Mouse (Mus musculus) limb, embryonic 15.5 days (tissue): ENCODE data around the gene Slc22a17. TPM values are rescaled to one million over a fixed set of nuclear protein-coding genes. Genes with fewer than 3 reads are reported as not detected.
A peak's percentile ranks its signal among the peaks of the same experiment; 100 is the strongest.

Experiments used
- ATAC-seq: fragments of 200-750 bp; cut with Nextera tagmentation; 2 replicates; pipeline ENCODE4 v1.8.0; 2017; ENCODE audit warnings: low read depth, moderate TSS enrichment; ENCODE audit not compliant: insufficient number of reproducible peaks, low FRiP score, low TSS enrichment
- H3K27ac ChIP-seq: fragments of 300-500 bp; sonication (generic); 2 replicates; pipeline ENCODE4 v1.5.1; 2015; ENCODE audit warnings: moderate library complexity, mild to moderate bottlenecking, inconsistent platforms
- H3K27me3 ChIP-seq: fragments of 300-500 bp; sonication (generic); 2 replicates; pipeline ENCODE4 v1.6.1; 2015; ENCODE audit warnings: inconsistent platforms
- H3K36me3 ChIP-seq: fragments of 300-500 bp; sonication (generic); 2 replicates; pipeline ENCODE4 v1.6.1; 2015; ENCODE audit warnings: inconsistent platforms
- H3K4me1 ChIP-seq: fragments of 300-500 bp; sonication (generic); 2 replicates; pipeline ENCODE4 v1.6.1; 2015; ENCODE audit warnings: inconsistent platforms
- H3K4me2 ChIP-seq: fragments of 300-500 bp; sonication (generic); 2 replicates; pipeline ENCODE4 v1.6.1; 2015; ENCODE audit warnings: mild to moderate bottlenecking, inconsistent platforms
- H3K4me3 ChIP-seq: fragments of 300-500 bp; sonication (generic); 2 replicates; pipeline ENCODE4 v1.5.1; 2015; ENCODE audit warnings: mild to moderate bottlenecking, inconsistent platforms
- H3K9ac ChIP-seq: fragments of 300-500 bp; sonication (generic); 2 replicates; pipeline ENCODE4 v1.6.1; 2015; ENCODE audit warnings: inconsistent platforms
- H3K9me3 ChIP-seq: fragments of 300-500 bp; sonication (generic); 2 replicates; pipeline ENCODE4 v1.6.1; 2016; ENCODE audit warnings: inconsistent platforms
- WGBS: fragments of 180-500 bp; shearing (Covaris S2); methylation state at CpG from one replicate; pipeline ENCODE4 v1.1.7; 2015; 5-methylcytosine and 5-hydroxymethylcytosine counted together
- microRNA counts: library from miRNA; unstranded; fragments of <30 nt; microRNA quantifications from one replicate; lab custom pipeline; 2016
- microRNA-seq: library from miRNA; unstranded; fragments of <30 nt; microRNA quantifications from one replicate; pipeline ENCODE4, GENCODE M21; 2016
- polyA plus RNA-seq: library from polyadenylated mRNA; unstranded; fragments of >200 nt; fragmentation: Nextera tagmentation; extraction: Ambion mirVana; gene quantifications from 2 replicates; pipeline ENCODE4 v1.2.1, GENCODE M21; 2015

Slc22a17 gene
- polyA plus RNA-seq, 1 experiment from 2014 or later: 70.6 TPM

GRCm38 (mm10) chr14:54865626-54866025, 47.3 kb downstream of the Slc22a17 start:
- Histone ChIP-seq H3K4me3 (no peak overlapping the region), H3K36me3 (no peaks in the 10 kb centered on the region), H3K4me1 (peaks cover 8% of the 10 kb centered on the region; the same call in 1 of the 2 replicates), H3K9me3 (no peaks in the 10 kb centered on the region), H3K27ac (no peak overlapping the region), H3K9ac (no peak overlapping the region), H3K4me2 (no peak overlapping the region), H3K27me3 (no peaks in the 10 kb centered on the region)
- ATAC-seq: no peak
- WGBS: 68% methylated on average over 5 of the region's 5 CpGs

DNA sequence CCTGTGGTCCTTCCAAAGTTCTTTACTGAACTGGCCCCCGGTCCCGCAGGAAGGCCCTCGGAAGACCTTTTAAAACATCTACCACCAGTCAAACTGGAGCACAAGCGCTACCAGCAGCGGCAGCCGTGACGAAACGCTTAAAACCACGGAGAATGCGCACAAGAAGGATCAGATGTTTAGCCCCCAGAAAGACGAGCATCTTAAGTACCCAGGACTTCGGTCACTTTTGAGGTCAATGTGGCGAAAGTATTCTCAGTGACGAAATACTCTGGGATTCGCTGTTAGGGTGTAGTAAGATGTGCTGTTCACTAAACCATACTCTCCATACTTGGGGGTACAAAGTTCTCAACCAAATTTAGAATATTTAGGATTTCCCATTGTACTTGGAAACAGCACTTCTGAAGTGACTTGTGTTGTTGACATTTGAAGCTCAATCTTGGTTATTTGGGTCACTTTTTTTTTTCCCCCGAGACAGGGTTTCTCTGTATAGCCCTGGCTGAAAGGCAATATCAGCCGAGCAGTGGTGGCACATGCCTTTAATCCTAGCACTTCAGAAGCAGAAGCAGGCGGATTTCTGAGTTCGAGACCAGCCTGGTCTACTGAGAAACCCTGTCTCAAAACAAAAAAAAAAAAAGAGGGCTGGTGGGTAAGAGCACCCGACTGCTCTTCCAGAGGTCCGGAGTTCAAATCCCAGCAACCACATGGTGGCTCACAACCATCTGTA, 48.5 kb downstream of the Slc22a17 start:
- 15% methylated on average over 21 of the region's 21 CpGs for WGBS
- H3K4me2 ChIP-seq: peak overlapping the region; percentile 67
- H3K4me3 ChIP-seq: peak overlapping the region; percentile 96
- no peaks in the 10 kb centered on the region for H3K36me3 ChIP-seq
- no peaks in the 10 kb centered on the region for H3K27me3 ChIP-seq
- H3K4me1 ChIP-seq: peaks cover 8% of the 10 kb centered on the region; the same call in 1 of the 2 replicates
- H3K9me3 ChIP-seq: no peaks in the 10 kb centered on the region
- no peak for ATAC-seq
- H3K27ac ChIP-seq: peak overlapping the region; percentile 67
- H3K9ac ChIP-seq: peak overlapping the region; percentile 89

DNA sequence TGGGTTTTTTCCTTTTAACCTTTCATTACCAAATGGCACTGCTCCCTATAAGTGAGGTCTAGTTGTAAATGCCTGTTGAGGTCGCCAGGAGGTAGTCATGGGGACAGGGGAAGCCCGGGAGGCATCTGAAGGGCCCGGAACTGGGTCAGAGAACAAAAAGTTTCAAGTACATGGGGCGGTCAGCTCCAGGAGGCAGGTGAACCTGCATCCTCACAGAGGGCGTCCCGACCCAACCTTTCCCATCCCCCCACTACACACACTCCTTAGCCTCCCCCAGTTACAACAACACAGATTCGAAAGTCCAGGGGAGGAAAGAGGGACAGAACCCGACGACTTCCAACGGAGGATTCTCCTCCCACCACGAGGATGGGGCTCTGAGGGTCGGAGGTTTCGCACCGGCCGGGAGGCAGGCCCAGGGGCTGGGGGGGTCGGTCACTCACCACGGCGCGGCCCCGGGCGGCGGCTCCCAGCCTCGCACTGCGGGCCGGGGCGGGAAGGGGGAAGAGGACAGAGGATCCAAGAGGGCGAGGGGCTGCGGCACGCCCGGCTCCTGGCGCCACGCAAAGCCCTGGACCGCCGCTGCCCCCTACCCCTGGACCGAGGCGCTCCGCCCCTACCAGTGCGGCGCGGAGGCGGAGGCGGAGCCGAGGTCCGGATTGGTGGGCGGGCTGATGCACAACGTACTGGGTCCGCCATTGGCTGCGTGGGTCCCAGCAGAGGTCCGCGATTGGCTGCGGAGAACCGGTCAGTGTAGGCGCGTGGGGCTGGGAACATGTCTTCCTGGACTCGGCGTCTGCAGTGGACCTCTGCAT, 49.2 kb downstream of the Slc22a17 start:
- peak; percentile 100 for ATAC-seq
- Histone ChIP-seq H3K4me2 (peak overlapping the region; percentile 67), H3K36me3 (no peaks in the 10 kb centered on the region), H3K27me3 (no peaks in the 10 kb centered on the region), H3K27ac (peak overlapping the region; percentile 76), H3K4me1 (peaks cover 8% of the 10 kb centered on the region; the same call in 1 of the 2 replicates), H3K4me3 (peak overlapping the region; percentile 96), H3K9ac (peak overlapping the region; percentile 89), H3K9me3 (no peaks in the 10 kb centered on the region)
- under 1% methylated on average over 56 of the region's 56 CpGs for WGBS

DNA sequence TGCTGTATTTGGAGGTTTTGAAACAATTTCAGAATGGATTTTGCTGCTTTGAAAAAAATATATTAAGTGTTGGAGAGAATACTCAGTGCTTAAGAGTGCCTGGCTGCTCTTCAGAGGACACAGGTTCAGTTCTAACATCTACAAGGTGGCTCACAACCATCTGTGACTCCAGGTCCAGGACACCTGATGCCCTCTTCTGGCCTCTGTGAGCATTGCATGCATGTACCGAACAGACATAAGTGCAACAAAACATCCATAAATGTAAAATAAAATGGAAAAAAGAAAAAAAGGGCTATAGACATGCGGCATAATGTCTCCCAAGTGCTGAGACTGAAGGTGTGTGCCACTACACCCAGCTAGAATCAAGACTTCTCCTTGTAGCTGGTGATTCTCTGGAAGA, 52.4 kb downstream of the Slc22a17 start:
- ATAC-seq: no peak
- Histone ChIP-seq H3K4me3 (no peak overlapping the region), H3K9me3 (no peaks in the 10 kb centered on the region), H3K4me2 (no peak overlapping the region), H3K27me3 (no peaks in the 10 kb centered on the region), H3K36me3 (peaks cover 18% of the 10 kb centered on the region), H3K9ac (no peak overlapping the region), H3K27ac (no peak overlapping the region), H3K4me1 (peaks cover 8% of the 10 kb centered on the region; the same call in 1 of the 2 replicates)
- WGBS: 42% methylated on average over 2 of the region's 2 CpGs

- H3K9me3 ChIP-seq: no peaks in the 10 kb centered on the region
- no peak overlapping the region for H3K4me2 ChIP-seq
- peaks cover 23% of the 10 kb centered on the region for H3K36me3 ChIP-seq
- no peak overlapping the region for H3K9ac ChIP-seq
- ATAC-seq: no peak
- no peaks in the 10 kb centered on the region for H3K4me1 ChIP-seq
- no peaks in the 10 kb centered on the region for H3K27me3 ChIP-seq
- no peak overlapping the region for H3K27ac ChIP-seq
- WGBS: 87% methylated on average over 9 of the region's 9 CpGs
- no peak overlapping the region for H3K4me3 ChIP-seq
Measured at GRCm38 (mm10) chr14:54857891-54858290, 55.0 kb downstream of the Slc22a17 start.

DNA sequence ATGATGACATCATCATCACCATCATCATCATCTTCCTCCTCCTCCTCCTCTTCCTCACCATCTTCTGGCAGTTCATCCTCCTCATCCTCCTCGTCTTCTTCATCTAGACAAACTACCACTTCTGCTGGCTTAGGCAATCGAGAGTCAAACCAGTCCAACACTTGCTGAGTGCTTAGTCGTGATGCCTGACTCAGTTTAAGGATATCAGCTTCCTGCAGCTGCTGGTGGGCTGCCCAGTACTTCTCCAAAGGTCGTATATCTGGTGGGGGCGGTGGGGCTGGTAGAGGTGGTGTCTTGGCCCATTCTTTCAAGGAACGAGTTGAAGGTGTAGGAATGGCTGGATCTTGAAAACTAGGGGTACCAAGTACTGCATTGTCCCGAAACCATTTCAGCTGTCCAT, 56.2 kb downstream of the Slc22a17 start:
- 84% methylated on average over 7 of the region's 7 CpGs for WGBS
- no peak overlapping the region for H3K9ac ChIP-seq
- H3K4me1 ChIP-seq: no peaks in the 10 kb centered on the region
- no peak overlapping the region for H3K4me3 ChIP-seq
- no peak overlapping the region for H3K27ac ChIP-seq
- H3K4me2 ChIP-seq: no peak overlapping the region
- no peaks in the 10 kb centered on the region for H3K27me3 ChIP-seq
- H3K36me3 ChIP-seq: peaks cover 23% of the 10 kb centered on the region
- ATAC-seq: no peak
- H3K9me3 ChIP-seq: no peaks in the 10 kb centered on the region

MicroRNA genes within 50 kb of the gene (microRNA counts, 519-probe panel; counts per million panel counts)
- microRNA mmu-miR-208a (lab: Ali Mortazavi, UCI): 2,370 counts per million, percentile 47 among the panel's probes with 10 or more counts

Small RNAs within 50 kb of the gene (microRNA-seq; reads per million reads assigned to microRNA genes)
- 2.5 reads per million, percentile 5 among the genes with 10 or more reads in this experiment for gene Mir208a

Other genes starting within 250 kb of the Slc22a17 start
- gene 1700123O20Rik, start 226.9 kb downstream of the Slc22a17 start, polyA plus RNA-seq: 79.6 and 81.2 TPM in 2 replicates
- gene Acin1, start 226.2 kb downstream of the Slc22a17 start, polyA plus RNA-seq: 109 TPM in 2 replicates
- gene Gm29776, start 214.3 kb downstream of the Slc22a17 start, polyA plus RNA-seq: 0.21 and 0.24 TPM in 2 replicates
- gene Cebpe, start 201.0 kb downstream of the Slc22a17 start, polyA plus RNA-seq: 0.12 TPM in 1 of 2 replicates, not detected in the other
- 5.0 and 5.4 TPM in 2 replicates for gene Slc7a8, start 131.2 kb downstream of the Slc22a17 start, polyA plus RNA-seq
- not detected in 2 replicates for gene Rnf212b, start 99.0 kb downstream of the Slc22a17 start, polyA plus RNA-seq
- gene Homez, start 42.2 kb downstream of the Slc22a17 start, polyA plus RNA-seq: 8.3 and 8.4 TPM in 2 replicates
- gene Ppp1r3e, start 35.6 kb downstream of the Slc22a17 start, polyA plus RNA-seq: 0.94 and 1.0 TPM in 2 replicates
- 3.8 and 4.6 TPM in 2 replicates for gene Bcl2l2, start 29.8 kb downstream of the Slc22a17 start, polyA plus RNA-seq
- gene Gm20521, start 29.7 kb downstream of the Slc22a17 start, polyA plus RNA-seq: 0.33 TPM in 1 of 2 replicates, not detected in the other
- 83.4 and 94.3 TPM in 2 replicates for gene Pabpn1, start 20.6 kb downstream of the Slc22a17 start, polyA plus RNA-seq
- gene Efs, start 13.0 kb upstream of the Slc22a17 start, polyA plus RNA-seq: 57.2 and 58.0 TPM in 2 replicates
- not detected in 2 replicates for gene Il25, start 19.6 kb upstream of the Slc22a17 start, polyA plus RNA-seq
- gene Cmtm5, start 23.1 kb upstream of the Slc22a17 start, polyA plus RNA-seq: 12.7 and 12.9 TPM in 2 replicates
- gene Myh6, start 53.8 kb upstream of the Slc22a17 start, polyA plus RNA-seq: 2.6 and 7.7 TPM in 2 replicates
- gene Gm17428, start 63.8 kb upstream of the Slc22a17 start, polyA plus RNA-seq: not detected in 2 replicates
- gene Myh7, start 81.5 kb upstream of the Slc22a17 start, polyA plus RNA-seq: 33.5 and 95.2 TPM in 2 replicates
- 70.7 and 79.7 TPM in 2 replicates for gene Ngdn, start 102.3 kb upstream of the Slc22a17 start, polyA plus RNA-seq
- 4.0 and 4.8 TPM in 2 replicates for gene Zfhx2, start 179.2 kb upstream of the Slc22a17 start, polyA plus RNA-seq
- gene Thtpa, start 181.7 kb upstream of the Slc22a17 start, polyA plus RNA-seq: 20.2 and 21.3 TPM in 2 replicates
- 24.9 and 25.2 TPM in 2 replicates for gene Ap1g2, start 193.5 kb upstream of the Slc22a17 start, polyA plus RNA-seq
- 1.5 and 2.1 TPM in 2 replicates for gene Jph4, start 203.8 kb upstream of the Slc22a17 start, polyA plus RNA-seq